Mouse (Mus musculus) neural tube, embryonic 11.5 days (tissue): ENCODE data around the gene Med24. TPM values are rescaled to one million over a fixed set of nuclear protein-coding genes. Genes with fewer than 3 reads are reported as not detected.

Experiments used
- ATAC-seq: fragments of 200-750 bp; cut with Nextera tagmentation; 2 replicates; pipeline ENCODE4 v1.8.0; 2017; ENCODE audit warnings: moderate number of reproducible peaks, mild to moderate bottlenecking, moderate TSS enrichment, moderate library complexity; ENCODE audit not compliant: insufficient read depth, low FRiP score, low TSS enrichment
- DNase-seq: peaks from one replicate; pipeline ENCODE4 v3.0.0-alpha.2; 2015; ENCODE audit warnings: low spot score
- H3K27ac ChIP-seq: fragments of 300-500 bp; sonication (generic); 2 replicates; pipeline ENCODE4 v1.5.1; 2014; ENCODE audit warnings: low read depth, mild to moderate bottlenecking, low read length
- H3K27me3 ChIP-seq: fragments of 300-500 bp; sonication (generic); 2 replicates; pipeline ENCODE4 v1.6.1; 2014; ENCODE audit warnings: mild to moderate bottlenecking, low read length, mixed read lengths; ENCODE audit not compliant: control insufficient read depth, insufficient read depth
- H3K36me3 ChIP-seq: fragments of 300-500 bp; sonication (generic); 2 replicates; pipeline ENCODE4 v1.6.1; 2014; ENCODE audit warnings: mild to moderate bottlenecking, low read length, moderate library complexity, mixed read lengths; ENCODE audit not compliant: control insufficient read depth, insufficient read depth
- H3K4me1 ChIP-seq: fragments of 300-500 bp; sonication (generic); 2 replicates; pipeline ENCODE4 v1.6.1; 2014; ENCODE audit warnings: low read length, mixed read lengths; ENCODE audit not compliant: control insufficient read depth, insufficient read depth
- H3K4me2 ChIP-seq: fragments of 300-500 bp; sonication (generic); 2 replicates; pipeline ENCODE4 v1.6.1; 2014; ENCODE audit warnings: low read depth, mild to moderate bottlenecking, moderate library complexity
- H3K4me3 ChIP-seq: fragments of 300-500 bp; sonication (generic); 2 replicates; pipeline ENCODE4 v1.5.1; 2014; ENCODE audit warnings: low read depth, low read length
- H3K9ac ChIP-seq: fragments of 300-500 bp; sonication (generic); 2 replicates; pipeline ENCODE4 v1.6.1; 2014; ENCODE audit warnings: mild to moderate bottlenecking, low read length
- H3K9me3 ChIP-seq: fragments of 300-500 bp; sonication (generic); 2 replicates; pipeline ENCODE4 v1.6.1; 2016; ENCODE audit warnings: low read length; ENCODE audit not compliant: control insufficient read depth
- WGBS: fragments of 180-500 bp; shearing (Covaris S2); extraction: QIAGEN DNeasy Blood & Tissue Kit; methylation state at CpG from one replicate; pipeline ENCODE4 v1.1.7; 2014; 5-methylcytosine and 5-hydroxymethylcytosine counted together
- polyA plus RNA-seq: library from polyadenylated mRNA; unstranded; fragments of >200 nt; fragmentation: Nextera tagmentation; extraction: Ambion mirVana; gene quantifications from 2 replicates; pipeline ENCODE4 v1.2.1, GENCODE M21; 2014

Gene Med24
- polyA plus RNA-seq, 1 experiment from 2014 or later, result 74.5 TPM

GRCm38 (mm10) chr11:98697225-98697624 lies 32.0 kb downstream of the Med24 start:
- Histone ChIP-seq H3K36me3 (peaks cover 15% of the 10 kb centered on the region), H3K27me3 (no peaks in the 10 kb centered on the region), H3K4me3 (no peak overlapping the region), H3K4me1 (no peaks in the 10 kb centered on the region), H3K27ac (no peak overlapping the region), H3K9me3 (no peaks in the 10 kb centered on the region), H3K9ac (no peak overlapping the region), H3K4me2 (no peak overlapping the region)
- ATAC-seq (no peak), DNase-seq (no peak)
- WGBS, result 91% methylated on average over 12 of the region's 12 CpGs

- H3K36me3 ChIP-seq, result peaks cover 20% of the 10 kb centered on the region
- no peaks in the 10 kb centered on the region for H3K4me1 ChIP-seq
- no peak overlapping the region for H3K4me2 ChIP-seq
- H3K4me3 ChIP-seq, result no peak overlapping the region
- H3K9me3 ChIP-seq, result no peaks in the 10 kb centered on the region
- DNase-seq (no peak), ATAC-seq (no peak)
- H3K27ac ChIP-seq, result no peak overlapping the region
- no peak overlapping the region for H3K9ac ChIP-seq
- WGBS, result 90% methylated on average over 14 of the region's 14 CpGs
- no peaks in the 10 kb centered on the region for H3K27me3 ChIP-seq
Measured at GRCm38 (mm10) chr11:98696454-98697216, 32.6 kb downstream of the Med24 start.

- H3K4me3 ChIP-seq, result no peak overlapping the region
- H3K4me2 ChIP-seq, result no peak overlapping the region
- no peak overlapping the region for H3K27ac ChIP-seq
- no peak overlapping the region for H3K9ac ChIP-seq
- H3K9me3 ChIP-seq, result no peaks in the 10 kb centered on the region
- WGBS, result 75% methylated on average over 14 of the region's 14 CpGs
- DNase-seq (no peak), ATAC-seq (no peak)
- no peaks in the 10 kb centered on the region for H3K27me3 ChIP-seq
- H3K4me1 ChIP-seq, result no peaks in the 10 kb centered on the region
- H3K36me3 ChIP-seq, result peaks cover 26% of the 10 kb centered on the region
Measured at GRCm38 (mm10) chr11:98695408-98695807, 33.8 kb downstream of the Med24 start.

- WGBS, result 86% methylated on average over 9 of the region's 9 CpGs
- ATAC-seq (no peak), DNase-seq (no peak)
- Histone ChIP-seq H3K36me3 (peaks cover 27% of the 10 kb centered on the region), H3K9me3 (no peaks in the 10 kb centered on the region), H3K27ac (no peak overlapping the region), H3K4me1 (no peaks in the 10 kb centered on the region), H3K4me3 (no peak overlapping the region), H3K4me2 (no peak overlapping the region), H3K9ac (no peak overlapping the region), H3K27me3 (no peaks in the 10 kb centered on the region)
Measured at GRCm38 (mm10) chr11:98694301-98694700, 34.9 kb downstream of the Med24 start.

GRCm38 (mm10) chr11:98693746-98694145 lies 35.5 kb downstream of the Med24 start:
- Histone ChIP-seq H3K4me3 (no peak overlapping the region), H3K27me3 (no peaks in the 10 kb centered on the region), H3K9me3 (no peaks in the 10 kb centered on the region), H3K36me3 (peaks cover 27% of the 10 kb centered on the region), H3K4me2 (no peak overlapping the region), H3K27ac (no peak overlapping the region), H3K4me1 (no peaks in the 10 kb centered on the region), H3K9ac (no peak overlapping the region)
- DNase-seq (no peak), ATAC-seq (no peak)
- WGBS, result 94% methylated on average over 9 of the region's 9 CpGs

- no peaks in the 10 kb centered on the region for H3K9me3 ChIP-seq
- H3K4me3 ChIP-seq, result no peak overlapping the region
- no peak overlapping the region for H3K27ac ChIP-seq
- no peak overlapping the region for H3K9ac ChIP-seq
- 79% methylated on average over 13 of the region's 13 CpGs for WGBS
- no peak for ATAC-seq
- H3K27me3 ChIP-seq, result no peaks in the 10 kb centered on the region
- H3K4me2 ChIP-seq, result no peak overlapping the region
- H3K36me3 ChIP-seq, result peaks cover 27% of the 10 kb centered on the region
- no peak for DNase-seq
- H3K4me1 ChIP-seq, result no peaks in the 10 kb centered on the region
Measured at GRCm38 (mm10) chr11:98693201-98693600, 36.0 kb downstream of the Med24 start.

GRCm38 (mm10) chr11:98688009-98688408 lies 41.2 kb downstream of the Med24 start:
- peaks cover 24% of the 10 kb centered on the region for H3K36me3 ChIP-seq
- no peak overlapping the region for H3K4me2 ChIP-seq
- H3K9ac ChIP-seq, result no peak overlapping the region
- no peak overlapping the region for H3K27ac ChIP-seq
- ATAC-seq, result no peak
- WGBS, result 86% methylated on average over 8 of the region's 8 CpGs
- no peak overlapping the region for H3K4me3 ChIP-seq
- H3K4me1 ChIP-seq, result peaks cover 5% of the 10 kb centered on the region
- DNase-seq, result no peak
- H3K9me3 ChIP-seq, result no peaks in the 10 kb centered on the region
- no peaks in the 10 kb centered on the region for H3K27me3 ChIP-seq

GRCm38 (mm10) chr11:98686976-98687375 lies 42.3 kb downstream of the Med24 start:
- 91% methylated on average over 4 of the region's 4 CpGs for WGBS

GRCm38 (mm10) chr11:98685642-98686041 lies 43.6 kb downstream of the Med24 start:
- WGBS, result 93% methylated on average over 9 of the region's 9 CpGs
- Histone ChIP-seq H3K36me3 (peaks cover 14% of the 10 kb centered on the region), H3K9me3 (no peaks in the 10 kb centered on the region)

More at GRCm38 (mm10) chr11:98686976-98687375, 42.3 kb downstream of the Med24 start:
- Histone ChIP-seq H3K4me1 (peaks cover 5% of the 10 kb centered on the region), H3K9me3 (no peaks in the 10 kb centered on the region), H3K27ac (no peak overlapping the region), H3K4me2 (no peak overlapping the region), H3K36me3 (peaks cover 23% of the 10 kb centered on the region), H3K9ac (no peak overlapping the region), H3K27me3 (no peaks in the 10 kb centered on the region), H3K4me3 (no peak overlapping the region)
- DNase-seq (no peak), ATAC-seq (no peak)

More at GRCm38 (mm10) chr11:98685642-98686041, 43.6 kb downstream of the Med24 start:
- Histone ChIP-seq H3K27ac (no peak overlapping the region), H3K4me2 (no peak overlapping the region), H3K27me3 (no peaks in the 10 kb centered on the region), H3K4me3 (no peak overlapping the region), H3K9ac (no peak overlapping the region), H3K4me1 (peaks cover 5% of the 10 kb centered on the region)
- DNase-seq (no peak), ATAC-seq (no peak)
